Mouse (Mus musculus) heart, embryonic 11.5 days (tissue): ENCODE results near the gene Map3k14. TPM values are rescaled to one million over a fixed set of nuclear protein-coding genes. Genes with fewer than 3 reads are reported as not detected.
A peak's percentile ranks its signal among the peaks of the same experiment; 100 is the strongest.

Experiments used
- ATAC-seq: fragments of 200-750 bp; cut with Nextera tagmentation; replicated peaks from 2 replicates; pipeline ENCODE4 v1.8.0; 2017; ENCODE audit warnings: moderate library complexity; ENCODE audit not compliant: insufficient number of reproducible peaks, low FRiP score, low TSS enrichment
- H3K27ac ChIP-seq: fragments of 300-500 bp; sonication (generic); 2 replicates; pipeline ENCODE4 v1.5.1; 2014; ENCODE audit warnings: mild to moderate bottlenecking, low read depth, low read length
- H3K27me3 ChIP-seq: fragments of 300-500 bp; sonication (generic); 2 replicates; pipeline ENCODE4 v1.6.1; 2014; ENCODE audit warnings: mild to moderate bottlenecking, low read length, mixed read lengths; ENCODE audit not compliant: control insufficient read depth, insufficient read depth
- H3K36me3 ChIP-seq: fragments of 300-500 bp; sonication (generic); 2 replicates; pipeline ENCODE4 v1.6.1; 2014; ENCODE audit warnings: mild to moderate bottlenecking, low read length, moderate library complexity, mixed read lengths; ENCODE audit not compliant: control insufficient read depth, insufficient read depth
- H3K4me1 ChIP-seq: fragments of 300-500 bp; sonication (generic); 2 replicates; pipeline ENCODE4 v1.6.1; 2014; ENCODE audit warnings: low read length; ENCODE audit not compliant: control insufficient read depth, insufficient read depth
- H3K4me2 ChIP-seq: fragments of 300-500 bp; sonication (generic); 2 replicates; pipeline ENCODE4 v1.6.1; 2014; ENCODE audit warnings: mild to moderate bottlenecking, moderate library complexity
- H3K4me3 ChIP-seq: fragments of 300-500 bp; sonication (generic); 2 replicates; pipeline ENCODE4 v1.5.1; 2014; ENCODE audit warnings: low read depth, low read length
- H3K9ac ChIP-seq: fragments of 300-500 bp; sonication (generic); 2 replicates; pipeline ENCODE4 v1.6.1; 2014; ENCODE audit warnings: mild to moderate bottlenecking, low read depth, low read length, moderate library complexity
- H3K9me3 ChIP-seq: fragments of 300-500 bp; sonication (generic); replicated peaks from 2 replicates; pipeline ENCODE4 v1.6.1; 2016; ENCODE audit warnings: low read length; ENCODE audit not compliant: control insufficient read depth
- WGBS: fragments of 180-500 bp; shearing (Covaris S2); extraction: QIAGEN DNeasy Blood & Tissue Kit; methylation state at CpG from one replicate; pipeline ENCODE4 v1.1.7; 2014; ENCODE audit not compliant: insufficient replicate concordance; 5-methylcytosine and 5-hydroxymethylcytosine counted together
- polyA plus RNA-seq: library from polyadenylated mRNA; unstranded; fragments of >200 nt; fragmentation: Nextera tagmentation; extraction: Ambion mirVana; gene quantifications from 2 replicates; pipeline ENCODE4 v1.2.1, GENCODE M21; 2014

Map3k14 gene
- polyA plus RNA-seq, 1 experiment from 2014 or later: 1.4 TPM

- 21% methylated on average over 6 of the region's 6 CpGs for WGBS
- Histone ChIP-seq H3K9ac (no peak overlapping the region; the same call in 1 of the 2 replicates), H3K27ac (no peak overlapping the region), H3K4me3 (no peak overlapping the region), H3K27me3 (no peaks in the 10 kb centered on the region), H3K4me1 (no peaks in the 10 kb centered on the region; the same call in none of the 2 replicates), H3K4me2 (no peak overlapping the region), H3K36me3 (no peaks in the 10 kb centered on the region), H3K9me3 (no peaks in the 10 kb centered on the region)
- no peak; the same call in 1 of the 2 replicates for ATAC-seq
Measured at GRCm38 (mm10) chr11:103285951-103286350, 18.7 kb upstream of the Map3k14 start.

GRCm38 (mm10) chr11:103285276-103285675, 18.0 kb upstream of the Map3k14 start:
- no peaks in the 10 kb centered on the region for H3K36me3 ChIP-seq
- H3K27ac ChIP-seq: no peak overlapping the region
- no peak overlapping the region for H3K4me2 ChIP-seq
- no peak overlapping the region for H3K9ac ChIP-seq
- H3K4me3 ChIP-seq: no peak overlapping the region
- 77% methylated on average over 10 of the region's 10 CpGs for WGBS
- no peak for ATAC-seq
- no peaks in the 10 kb centered on the region; the same call in none of the 2 replicates for H3K4me1 ChIP-seq
- no peaks in the 10 kb centered on the region for H3K9me3 ChIP-seq
- H3K27me3 ChIP-seq: no peaks in the 10 kb centered on the region

- no peak overlapping the region for H3K4me3 ChIP-seq
- no peaks in the 10 kb centered on the region; the same call in none of the 2 replicates for H3K4me1 ChIP-seq
- no peaks in the 10 kb centered on the region for H3K9me3 ChIP-seq
- H3K36me3 ChIP-seq: no peaks in the 10 kb centered on the region
- 50% methylated on average over 7 of the region's 7 CpGs for WGBS
- H3K27ac ChIP-seq: no peak overlapping the region
- no peak for ATAC-seq
- H3K9ac ChIP-seq: no peak overlapping the region
- H3K27me3 ChIP-seq: no peaks in the 10 kb centered on the region
- H3K4me2 ChIP-seq: no peak overlapping the region
Measured at GRCm38 (mm10) chr11:103281784-103282183, 14.5 kb upstream of the Map3k14 start.

- no peaks in the 10 kb centered on the region for H3K4me1 ChIP-seq
- ATAC-seq: no peak
- H3K27me3 ChIP-seq: no peaks in the 10 kb centered on the region
- H3K9ac ChIP-seq: no peak overlapping the region
- no peak overlapping the region for H3K4me3 ChIP-seq
- no peak overlapping the region for H3K27ac ChIP-seq
- H3K36me3 ChIP-seq: no peaks in the 10 kb centered on the region
- 93% methylated on average over 8 of the region's 8 CpGs for WGBS
- H3K9me3 ChIP-seq: no peaks in the 10 kb centered on the region
- no peak overlapping the region for H3K4me2 ChIP-seq
Measured at GRCm38 (mm10) chr11:103276450-103276849, 9.2 kb upstream of the Map3k14 start.

GRCm38 (mm10) chr11:103272888-103273287, 5.6 kb upstream of the Map3k14 start:
- Histone ChIP-seq H3K9ac (no peak overlapping the region), H3K4me2 (no peak overlapping the region), H3K4me3 (no peak overlapping the region), H3K27me3 (no peaks in the 10 kb centered on the region), H3K27ac (no peak overlapping the region), H3K9me3 (no peaks in the 10 kb centered on the region), H3K36me3 (no peaks in the 10 kb centered on the region), H3K4me1 (0 out of 2 replicates have a peak, but pooled peaks cover 2% of the 10 kb centered on the region)
- WGBS: 81% methylated on average over 3 of the region's 3 CpGs
- ATAC-seq: no peak

GRCm38 (mm10) chr11:103271979-103272378, 4.7 kb upstream of the Map3k14 start:
- H3K9ac ChIP-seq: no peak overlapping the region
- ATAC-seq: no peak

DNA sequence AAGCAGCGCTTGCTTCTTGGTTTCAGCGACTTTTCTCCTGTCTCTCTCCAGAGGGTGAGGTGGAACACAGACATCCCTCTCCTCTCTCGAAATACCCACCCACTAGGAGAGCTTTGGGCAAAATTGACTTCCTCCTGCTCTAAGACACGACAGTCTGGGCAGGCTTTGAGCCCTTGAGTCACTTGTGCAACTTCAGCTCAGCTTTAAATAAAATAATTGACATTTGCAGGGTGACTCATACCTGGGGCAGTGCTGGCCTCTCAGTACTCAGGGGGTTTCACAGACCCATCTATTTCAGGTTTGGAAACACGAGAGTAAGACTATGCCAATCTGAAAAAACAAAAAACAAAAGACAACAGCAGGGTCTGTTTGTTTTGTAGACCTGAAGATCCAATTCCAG, 2.2 kb upstream of the Map3k14 start:
- no peak for ATAC-seq
- Histone ChIP-seq H3K27ac (no peak overlapping the region), H3K9ac (no peak overlapping the region), H3K4me1 (0 out of 2 replicates have a peak, but pooled peaks cover 6% of the 10 kb centered on the region), H3K36me3 (no peaks in the 10 kb centered on the region), H3K4me3 (no peak overlapping the region), H3K4me2 (no peak overlapping the region), H3K9me3 (no peaks in the 10 kb centered on the region), H3K27me3 (no peaks in the 10 kb centered on the region)
- whole genome bisulfite sequencing: 66% methylated on average over 5 of the region's 5 CpGs

More at GRCm38 (mm10) chr11:103271979-103272378, 4.7 kb upstream of the Map3k14 start:
- H3K27ac ChIP-seq: no peak overlapping the region
- no peaks in the 10 kb centered on the region for H3K36me3 ChIP-seq
- no peak overlapping the region for H3K4me3 ChIP-seq
- no peak overlapping the region for H3K4me2 ChIP-seq
- no peaks in the 10 kb centered on the region for H3K9me3 ChIP-seq
- 67% methylated on average over 6 of the region's 6 CpGs for WGBS
- H3K4me1 ChIP-seq: 0 out of 2 replicates have a peak, but pooled peaks cover 2% of the 10 kb centered on the region
- no peaks in the 10 kb centered on the region for H3K27me3 ChIP-seq

- Histone ChIP-seq H3K27me3 (no peaks in the 10 kb centered on the region), H3K9me3 (no peaks in the 10 kb centered on the region), H3K4me3 (no peak overlapping the region), H3K36me3 (no peaks in the 10 kb centered on the region), H3K4me1 (0 out of 2 replicates have a peak, but pooled peaks cover 6% of the 10 kb centered on the region), H3K4me2 (no peak overlapping the region), H3K27ac (no peak overlapping the region), H3K9ac (no peak overlapping the region)
- ATAC-seq: no peak
- 88% methylated on average over 3 of the region's 3 CpGs for WGBS
Measured at GRCm38 (mm10) chr11:103268905-103269304, 1.6 kb upstream of the Map3k14 start.

DNA sequence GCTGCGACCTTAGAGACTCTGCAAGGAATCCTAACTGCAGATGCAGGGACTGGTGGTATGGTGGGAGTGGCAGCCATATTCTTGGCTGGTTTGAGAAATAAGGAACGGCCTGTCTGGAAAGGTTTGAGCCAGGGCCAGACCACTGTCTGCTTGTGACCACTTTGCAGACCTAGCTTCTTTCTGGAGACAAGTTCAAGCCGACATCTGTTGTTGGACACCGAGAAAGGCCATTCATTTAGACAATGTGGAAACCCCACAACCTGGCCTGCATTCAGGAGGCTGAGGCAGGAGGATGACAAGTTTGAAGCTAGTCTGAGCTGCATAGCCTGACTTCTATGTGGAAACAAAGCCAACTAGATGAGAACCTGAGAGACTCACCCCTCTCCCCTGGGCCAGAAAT, 1.1 kb upstream of the Map3k14 start:
- Histone ChIP-seq H3K9ac (no peak overlapping the region), H3K27ac (no peak overlapping the region), H3K4me2 (peak overlapping the region; percentile 87), H3K27me3 (no peaks in the 10 kb centered on the region), H3K9me3 (no peaks in the 10 kb centered on the region), H3K4me3 (no peak overlapping the region), H3K36me3 (no peaks in the 10 kb centered on the region), H3K4me1 (peaks cover 10% of the 10 kb centered on the region; the same call in 1 of the 2 replicates)
- WGBS: 86% methylated on average over 4 of the region's 4 CpGs
- ATAC-seq: no peak
